Mouse (Mus musculus) heart, adult 2 months (tissue): ENCODE measurements around the gene Nudt21. TPM values are rescaled to one million over a fixed set of nuclear protein-coding genes. Genes with fewer than 3 reads are reported as not detected.

Experiments
- DNase-seq, 2 experiments: peaks; one replicate each; pipeline ENCODE4 v3.0.0; 2021
- H3K27ac ChIP-seq: fragments of 200-600 bp; 2 replicates; pipeline ENCODE4 v1.8.1; 2022
- H3K27me3 ChIP-seq: fragments of 200-500 bp; 2 replicates; pipeline ENCODE4 v1.6.1; 2012; ENCODE audit warnings: mild to moderate bottlenecking, low read length, inconsistent platforms, mixed read lengths; ENCODE audit not compliant: control insufficient read depth, insufficient read depth
- H3K36me3 ChIP-seq: fragments of 200-500 bp; 2 replicates; pipeline ENCODE4 v1.6.1; 2012; ENCODE audit warnings: low read length, inconsistent platforms; ENCODE audit not compliant: control insufficient read depth, insufficient read depth
- H3K4me1 ChIP-seq: fragments of 200-500 bp; 2 replicates; pipeline ENCODE4 v1.6.1; 2011; ENCODE audit warnings: low read length; ENCODE audit not compliant: control insufficient read depth, insufficient read depth
- H3K4me3 ChIP-seq: fragments of 200-600 bp; 2 replicates; pipeline ENCODE4 v1.8.1; 2022
- H3K79me2 ChIP-seq: fragments of 200-500 bp; replicated peaks from 2 replicates; pipeline ENCODE4 v1.6.1; 2012; ENCODE audit warnings: mild to moderate bottlenecking, inconsistent platforms, low read length, moderate library complexity, mixed read lengths; ENCODE audit not compliant: control insufficient read depth, insufficient read depth
- H3K9ac ChIP-seq: fragments of 200-500 bp; 2 replicates; pipeline ENCODE4 v1.6.1; 2012; ENCODE audit warnings: low read depth, mild to moderate bottlenecking, control low read depth, inconsistent platforms, low read length, mixed read lengths
- CTCF ChIP-seq: fragments of 200-600 bp; IDR thresholded peaks from 2 replicates; pipeline ENCODE4 v1.8.1; 2022; ENCODE audit warnings: antibody characterized with exemption, mild to moderate bottlenecking, moderate library complexity
- EP300 ChIP-seq: fragments of 200-500 bp; IDR thresholded peaks from 2 replicates; pipeline ENCODE4 v1.6.1; 2011; ENCODE audit warnings: low read depth, low read length, control low read depth; ENCODE audit not compliant: insufficient read depth
- POLR2A ChIP-seq: fragments of 200-500 bp; IDR thresholded peaks from 2 replicates; pipeline ENCODE4 v1.6.1; 2011; ENCODE audit warnings: mild to moderate bottlenecking, low read depth, low read length, control low read depth; ENCODE audit not compliant: insufficient read depth
- WGBS: fragments of 180-500 bp; shearing (Covaris S2); methylation state at CpG from one replicate; pipeline ENCODE4 v1.1.7; 2018; 5-methylcytosine and 5-hydroxymethylcytosine counted together
- intact Hi-C: fragments of 180-260 bp; cut with DNase I; formaldehyde crosslinking; loops from one replicate; pipeline ENCODE4 v1.15.1; 2025
- long read RNA-seq: library from polyadenylated mRNA; stranded (forward); transcript quantifications from one replicate; pipeline ENCODE4 v2.0.0, GENCODE M21; 2021
- polyA plus RNA-seq: library from polyadenylated mRNA; depleted of rRNA; stranded (reverse); fragments of >200 nt; gene quantifications from 2 replicates; pipeline ENCODE4 v1.2.3, GENCODE M21; 2012; rRNA removed
- total RNA-seq, 2 experiments: library from RNA; stranded (reverse); gene quantifications; 2 replicates each; pipeline ENCODE4 v1.2.3; 2021

Nudt21 gene
- total RNA-seq (10 to 100 TPM; 22.4 to 23.9 TPM), polyA plus RNA-seq (10.7 and 12.7 TPM in 2 replicates)
- long read RNA-seq, full-length matches to known transcripts = 30 of 30 reads
- long read RNA-seq, partial matches to known transcripts = 0 of 30 reads
- long read RNA-seq, other reads (novel, unspliced or antisense) = 0 of 30 reads

DNA sequence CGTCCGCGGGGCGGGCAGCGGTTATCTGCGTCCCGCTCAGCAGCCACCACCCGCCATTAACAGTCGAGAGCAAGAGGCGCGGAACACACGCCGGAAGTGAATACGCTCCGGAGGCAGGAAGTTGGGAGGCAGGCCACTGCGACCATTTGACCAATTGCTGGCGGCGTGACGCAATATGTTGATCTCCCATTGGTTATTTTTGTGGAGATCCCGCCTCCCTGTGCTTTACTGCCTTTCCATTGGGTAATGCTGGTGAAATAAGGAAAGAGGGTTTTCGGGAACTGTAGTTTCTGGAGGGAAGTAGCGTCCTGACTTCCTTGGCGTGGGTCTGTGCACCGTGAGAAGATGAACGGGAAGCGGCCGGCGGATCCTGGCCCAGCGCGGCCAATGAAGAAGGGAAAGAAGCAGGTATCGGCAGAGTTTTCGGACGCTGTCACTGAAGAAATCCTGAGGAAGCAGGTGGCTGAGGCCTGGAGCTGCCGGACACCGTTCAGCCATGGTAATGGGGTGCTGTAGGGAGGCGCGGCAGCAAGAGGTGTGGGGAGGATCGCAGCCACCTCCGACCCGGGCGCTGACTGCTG, at the start of gene Nudt21, which contains the start of gene Ogfod1:
TSS of gene Nudt21 (minus strand) at position 88 of the 581 bp plus-strand sequence.
TSS of gene Ogfod1 (plus strand) at position 255 of the 581 bp plus-strand sequence.
- TF ChIP-seq CTCF (no peak), POLR2A (peak; percentile 76)
- peaks cover 2% of the 10 kb centered on the region for H3K36me3 ChIP-seq
- peak within 1 kb of the TSS; percentile 65 for H3K9ac ChIP-seq
- H3K27me3 ChIP-seq = no peaks in the 10 kb centered on the region
- DNase-seq = peak; percentile 90 to 95
- H3K27ac ChIP-seq = peak within 1 kb of the TSS; percentile 78
- intact Hi-C loops = loop anchor here (1.0 kb wide), 1 partner anchor 25 kb away; the partner anchor contains the start of gene Amfr
- H3K4me3 ChIP-seq = peak within 1 kb of the TSS; percentile 85
- peaks cover 6% of the 10 kb centered on the region for H3K79me2 ChIP-seq
- peaks cover 4% of the 10 kb centered on the region for H3K4me1 ChIP-seq
- under 1% methylated on average over 41 of the region's 41 CpGs for WGBS

- Histone ChIP-seq H3K4me3 (no peak overlapping the region), H3K27ac (no peak overlapping the region), H3K27me3 (no peaks in the 10 kb centered on the region), H3K79me2 (no peaks in the 10 kb centered on the region), H3K4me1 (no peaks in the 10 kb centered on the region), H3K36me3 (no peaks in the 10 kb centered on the region), H3K9ac (no peak overlapping the region)
- intact Hi-C loops = no loop called here
- no peak for DNase-seq
- TF ChIP-seq POLR2A = no peak
- TF ChIP-seq CTCF = no peak
- TF ChIP-seq EP300 = no peak
- WGBS = 82% methylated on average over 12 of the region's 12 CpGs
Measured at GRCm38 (mm10) chr8:94076461-94077192, 39.8 kb upstream of the Nudt21 start.

GRCm38 (mm10) chr8:94068793-94069192, 32.0 kb upstream of the Nudt21 start:
- 69% methylated on average over 7 of the region's 7 CpGs for WGBS

GRCm38 (mm10) chr8:94066121-94066863, 29.5 kb upstream of the Nudt21 start:
- Histone ChIP-seq H3K27me3 (no peaks in the 10 kb centered on the region), H3K79me2 (no peaks in the 10 kb centered on the region), H3K4me3 (no peak overlapping the region), H3K4me1 (no peaks in the 10 kb centered on the region), H3K27ac (no peak overlapping the region), H3K9ac (no peak overlapping the region), H3K36me3 (no peaks in the 10 kb centered on the region)
- TF ChIP-seq CTCF (no peak), EP300 (no peak), POLR2A (no peak)
- 93% methylated on average over 11 of the region's 11 CpGs for WGBS
- intact Hi-C loops = no loop called here
- DNase-seq = no peak

More at GRCm38 (mm10) chr8:94068793-94069192, 32.0 kb upstream of the Nudt21 start:
- no peaks in the 10 kb centered on the region for H3K4me1 ChIP-seq
- H3K27me3 ChIP-seq = no peaks in the 10 kb centered on the region
- no peak overlapping the region for H3K4me3 ChIP-seq
- H3K9ac ChIP-seq = no peak overlapping the region
- TF ChIP-seq EP300 (no peak), POLR2A (no peak), CTCF (no peak)
- H3K27ac ChIP-seq = no peak overlapping the region
- H3K36me3 ChIP-seq = no peaks in the 10 kb centered on the region
- no peak for DNase-seq
- intact Hi-C loops = no loop called here
- H3K79me2 ChIP-seq = no peaks in the 10 kb centered on the region

- Histone ChIP-seq H3K4me1 (no peaks in the 10 kb centered on the region), H3K79me2 (no peaks in the 10 kb centered on the region), H3K9ac (no peak overlapping the region), H3K36me3 (no peaks in the 10 kb centered on the region; the same call in 1 of the 2 replicates), H3K27me3 (no peaks in the 10 kb centered on the region), H3K27ac (no peak overlapping the region), H3K4me3 (no peak overlapping the region)
- peak; percentile 8 to 53 for DNase-seq
- intact Hi-C loops = loop anchor here (5.0 to 10.0 kb wide), 3 partner anchors 95 to 465 kb away; no protein-coding TSS in a partner anchor
- 62% methylated on average over 6 of the region's 6 CpGs for WGBS
- TF ChIP-seq CTCF = peak; percentile 88
- TF ChIP-seq EP300 = no peak
Measured at GRCm38 (mm10) chr8:94057157-94057854, 20.5 kb upstream of the Nudt21 start.
